Mouse (Mus musculus): ENCODE results near the gene Dnhd1.

DNA sequence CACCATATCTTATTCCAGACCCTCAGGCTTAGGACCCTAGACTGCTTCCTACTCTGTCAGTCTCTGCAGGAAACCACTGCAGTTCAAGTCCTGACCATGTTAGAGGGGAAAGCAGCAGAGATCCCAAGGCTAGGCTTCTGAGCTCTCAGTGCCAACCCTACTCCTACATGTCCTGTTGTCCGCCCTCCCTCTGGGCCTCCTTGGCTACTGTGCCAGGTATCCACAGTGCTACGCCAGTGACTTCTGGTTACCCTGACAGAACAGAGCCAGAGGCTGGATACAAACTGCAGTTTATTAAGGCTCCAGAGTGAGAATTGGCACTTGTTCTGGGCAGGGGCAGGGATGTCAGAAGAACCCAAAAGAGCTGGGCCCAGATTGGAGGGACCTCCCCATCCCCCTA is 102.1 kb downstream of the Dnhd1 start:
- no peak for TF ChIP-seq CTCF (IDR thresholded peaks at IDR 0.05; ENCODE audit: low read depth)
- TF ChIP-seq EP300 (IDR thresholded peaks at IDR 0.05; ENCODE audit: low read depth) = no peak

All from liver, postnatal 0 days (tissue).